Mouse (Mus musculus) adrenal gland, adult 18-20 months (tissue): ENCODE results near the gene Rpp38. TPM values are rescaled to one million over a fixed set of nuclear protein-coding genes. Genes with fewer than 3 reads are reported as not detected.
A peak's percentile ranks its signal among the peaks of the same experiment; 100 is the strongest.

Experiments
- DNase-seq, 2 experiments: peaks; one replicate each; pipeline ENCODE4 v3.0.0; 2021 to 2022; ENCODE audit warnings: low spot score in 2 of 2
- long read RNA-seq, 2 experiments: library from polyadenylated mRNA; stranded (forward); transcript quantifications; one replicate each; pipeline ENCODE4 v2.0.0; 2021
- total RNA-seq, 2 experiments: library from RNA; stranded (reverse); gene quantifications; 1 replicate in 1 of 2; 2 replicates in 1 of 2; pipeline ENCODE4 v1.2.3; 2021

The Rpp38 gene
- total RNA-seq = 10 to 100 TPM; 13.1 to 16.3 TPM
- long read RNA-seq, experiment 1, partial matches to known transcripts = 0 of 3 reads
- long read RNA-seq, experiment 1, other reads (novel, unspliced or antisense) = 0 of 3 reads
- long read RNA-seq, experiment 2, transcript Rpp38-201 (2 exons, 1,042 nt) = major isoform, 10 of 11 reads
- long read RNA-seq, experiment 2, partial matches to known transcripts = 0 of 11 reads
- long read RNA-seq, experiment 2, other reads (novel, unspliced or antisense) = 1 of 11 reads

DNA sequence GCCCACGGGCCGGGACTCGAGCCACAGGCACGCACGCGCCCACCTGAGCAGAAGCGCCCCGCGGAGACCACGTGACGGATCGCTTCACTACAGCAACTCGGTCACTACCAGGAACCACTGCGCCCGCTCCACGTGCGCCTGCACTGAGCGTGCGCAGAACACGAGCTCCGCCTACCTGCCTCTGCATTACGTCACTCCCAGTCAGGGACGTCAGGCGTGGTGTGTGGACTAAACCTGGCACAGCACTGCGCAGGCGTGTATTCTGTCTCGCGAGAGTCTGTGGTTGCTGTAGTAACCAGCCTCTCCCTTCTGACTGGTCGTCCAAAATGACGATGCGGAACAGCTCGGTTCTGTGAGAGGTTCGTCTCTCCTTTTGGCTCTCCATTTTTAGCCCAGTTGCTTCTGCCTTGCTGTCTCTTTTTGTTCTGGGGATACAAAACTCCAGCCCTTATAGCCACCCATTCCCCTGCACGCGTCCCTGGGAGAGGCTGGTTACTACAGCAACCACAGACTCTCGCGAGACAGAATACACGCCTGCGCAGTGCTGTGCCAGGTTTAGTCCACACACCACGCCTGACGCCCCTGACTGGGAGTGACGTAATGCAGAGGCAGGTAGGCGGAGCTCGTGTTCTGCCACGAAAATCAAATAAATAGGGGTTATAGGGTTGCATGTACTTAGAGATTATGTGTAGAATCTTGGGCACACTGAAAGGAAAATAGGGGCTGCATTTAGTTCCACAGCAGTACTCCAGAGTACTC, at the start of gene Rpp38:
Gene Rpp38, minus strand, starts transcription at position 160 of the 759 bp plus-strand sequence.
- peak; percentile 95 to 96 for DNase-seq

- DNase-seq = no peak
These were observed 32.7 kb upstream of the Rpp38 start for GRCm38 (mm10) chr2:3365127-3365526.

DNA sequence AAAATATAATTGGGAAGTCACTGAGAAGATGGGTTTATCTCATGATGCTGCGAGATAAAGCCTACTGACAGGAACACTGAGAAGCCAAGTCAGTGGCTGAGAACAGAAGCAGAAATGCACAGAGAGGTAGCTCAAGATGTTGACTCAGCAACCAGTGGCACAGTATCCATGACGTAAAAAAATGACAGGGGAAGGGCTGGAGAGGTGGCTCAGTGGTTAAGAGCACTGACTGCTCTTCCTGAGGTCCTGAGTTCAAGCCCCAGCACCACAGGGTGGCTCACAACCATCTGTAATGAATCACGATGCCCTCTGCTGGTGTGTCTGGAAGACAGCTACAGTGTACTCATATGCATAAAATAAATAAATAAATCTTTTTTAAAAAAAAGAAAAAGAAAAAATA, 28.6 kb upstream of the Rpp38 start:
- no peak for DNase-seq

GRCm38 (mm10) chr2:3357887-3358286, 25.4 kb upstream of the Rpp38 start:
- no peak for DNase-seq

DNA sequence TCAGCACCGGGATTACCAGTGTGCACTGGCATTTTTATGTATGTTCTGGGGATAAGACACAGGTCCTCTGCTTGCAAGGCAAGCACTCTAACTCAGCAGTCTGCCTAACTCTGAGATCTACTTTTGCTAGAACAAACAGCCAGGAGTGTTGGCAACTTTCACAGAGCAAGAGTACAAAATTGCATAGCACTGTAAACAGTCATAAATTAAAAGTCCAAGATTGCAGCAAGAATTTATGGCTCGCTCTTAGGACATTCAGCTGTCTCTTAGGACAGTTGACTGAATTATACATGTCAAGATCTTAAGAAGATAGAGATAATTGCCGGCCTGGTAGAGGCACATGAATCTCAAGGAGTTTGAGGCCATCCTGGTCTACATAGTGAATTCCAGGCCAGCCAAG, 23.9 kb upstream of the Rpp38 start:
- no peak for DNase-seq

GRCm38 (mm10) chr2:3355793-3356192, 23.4 kb upstream of the Rpp38 start:
- DNase-seq = no peak

GRCm38 (mm10) chr2:3353160-3353559, 20.7 kb upstream of the Rpp38 start:
- no peak for DNase-seq

- DNase-seq = no peak
These were observed 16.5 kb upstream of the Rpp38 start for GRCm38 (mm10) chr2:3348919-3349318.

DNA sequence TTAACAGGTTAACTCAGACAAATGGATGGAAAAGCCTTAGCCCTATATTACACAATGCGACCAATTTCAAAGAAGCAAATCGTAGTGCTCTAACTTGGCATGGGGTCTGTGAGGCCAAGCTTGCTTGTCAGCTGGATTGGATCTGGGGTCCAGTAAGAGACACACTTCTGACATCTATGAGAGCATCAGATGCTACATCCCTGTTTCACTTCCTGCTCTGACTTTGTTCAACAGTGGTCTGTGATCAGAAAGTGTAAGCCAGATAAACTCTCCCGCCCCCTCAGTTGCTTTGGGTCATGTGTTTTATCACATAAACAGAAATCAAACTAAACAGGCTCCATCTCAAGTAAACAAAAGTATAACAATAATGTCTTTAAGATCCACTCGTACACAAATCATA, 16.0 kb upstream of the Rpp38 start:
- DNase-seq = no peak

- peak; percentile 43 to 50 for DNase-seq
These were observed 3.3 kb upstream of the Rpp38 start, which contains the start of gene Acbd7 for GRCm38 (mm10) chr2:3335611-3336301. TSS of gene Acbd7 (plus strand) at chr2:3336168.

DNA sequence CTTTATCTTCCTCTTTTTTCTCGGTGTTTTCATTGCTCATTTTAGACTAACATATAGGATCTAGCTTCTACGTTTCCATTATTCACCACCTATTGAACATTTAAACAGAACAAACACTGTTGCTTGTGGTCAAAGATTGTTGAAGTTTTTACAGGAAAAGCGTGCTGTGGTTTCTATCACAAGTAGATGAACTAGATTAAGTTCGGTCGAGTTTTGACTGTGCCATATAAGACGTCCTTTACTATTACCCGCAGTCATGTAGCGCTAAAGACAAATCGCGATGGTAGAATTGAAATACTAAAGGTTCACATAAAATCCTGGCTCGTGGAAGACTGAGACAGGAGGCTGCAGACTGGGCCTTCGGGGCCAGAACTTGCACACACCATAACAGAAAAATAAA, 1.3 kb upstream of the Rpp38 start:
- no peak for DNase-seq

GRCm38 (mm10) chr2:3332056-3332455, 387 bp downstream of the Rpp38 start:
- no peak for DNase-seq

DNA sequence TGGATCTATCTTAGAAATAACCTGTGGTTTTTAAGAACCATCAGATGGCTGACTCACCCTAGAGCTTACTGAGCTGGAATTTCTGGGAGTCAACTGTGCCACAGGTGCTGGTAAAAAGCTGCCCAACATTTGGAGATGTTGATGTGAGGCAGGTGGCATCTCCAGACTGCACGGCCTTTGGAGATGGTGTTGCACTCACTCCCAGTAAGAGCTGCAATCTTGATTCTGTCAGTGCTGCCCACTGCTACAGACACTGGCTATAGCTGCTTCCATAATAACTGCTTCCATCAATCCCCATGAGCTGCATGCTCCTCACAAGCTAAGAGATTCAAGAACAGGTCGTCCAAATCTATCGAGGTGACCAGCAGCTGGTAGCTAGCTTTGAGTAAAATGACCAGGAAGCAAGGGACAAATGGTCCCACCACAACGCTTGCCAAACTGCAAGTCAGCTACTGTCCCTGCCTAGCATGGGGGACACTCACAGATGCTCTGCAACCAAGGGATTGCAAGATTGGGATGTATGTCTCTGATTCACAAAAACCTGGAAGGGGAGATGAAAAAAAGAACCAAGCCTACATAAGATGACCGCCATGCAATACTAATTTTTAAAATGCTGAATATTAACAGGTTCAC, 1.3 kb downstream of the Rpp38 start:
- no peak for DNase-seq

DNA sequence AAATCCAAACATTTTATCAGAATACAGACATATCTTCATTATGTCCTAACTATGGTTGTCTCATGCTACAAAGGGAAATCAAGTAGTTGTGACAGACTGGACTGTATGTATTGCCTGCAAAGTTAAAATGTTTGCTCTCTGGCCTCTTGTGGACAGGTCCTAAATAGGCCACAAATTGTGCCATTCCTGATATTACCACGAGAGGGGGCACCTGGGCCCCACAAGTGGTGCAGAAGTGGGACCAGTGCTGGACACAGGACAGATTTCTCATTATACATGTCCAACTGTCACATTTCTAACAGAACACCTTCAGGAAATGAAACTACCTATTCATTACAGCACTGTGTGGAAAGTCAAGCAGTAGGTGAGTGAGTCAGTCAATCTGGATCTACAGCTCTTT, 5.1 kb downstream of the Rpp38 start:
- DNase-seq = peak; percentile 62 to 69

- no peak for DNase-seq
These were observed 5.9 kb downstream of the Rpp38 start for GRCm38 (mm10) chr2:3326547-3326946.

- no peak for DNase-seq
These were observed 7.9 kb downstream of the Rpp38 start for GRCm38 (mm10) chr2:3324381-3325130.

DNA sequence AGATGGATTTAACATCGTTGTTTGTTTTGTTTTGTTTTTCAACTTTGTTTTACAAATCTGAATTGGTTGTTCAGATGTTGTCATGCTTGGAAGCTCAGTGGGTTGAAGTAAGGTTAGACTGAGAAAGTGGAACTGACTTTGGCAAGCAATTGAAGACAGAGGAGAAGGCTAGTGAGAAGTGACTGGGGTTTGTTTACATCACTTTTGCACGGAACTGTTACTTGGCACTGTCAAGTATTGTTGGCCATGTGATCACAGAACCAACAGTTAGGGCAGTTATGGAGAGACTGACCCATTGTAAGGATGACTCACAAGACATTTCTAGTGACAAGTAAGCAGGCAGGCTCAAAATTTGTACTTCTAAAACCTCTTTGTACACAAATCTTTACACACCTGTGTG, 9.3 kb downstream of the Rpp38 start:
- DNase-seq = no peak

DNA sequence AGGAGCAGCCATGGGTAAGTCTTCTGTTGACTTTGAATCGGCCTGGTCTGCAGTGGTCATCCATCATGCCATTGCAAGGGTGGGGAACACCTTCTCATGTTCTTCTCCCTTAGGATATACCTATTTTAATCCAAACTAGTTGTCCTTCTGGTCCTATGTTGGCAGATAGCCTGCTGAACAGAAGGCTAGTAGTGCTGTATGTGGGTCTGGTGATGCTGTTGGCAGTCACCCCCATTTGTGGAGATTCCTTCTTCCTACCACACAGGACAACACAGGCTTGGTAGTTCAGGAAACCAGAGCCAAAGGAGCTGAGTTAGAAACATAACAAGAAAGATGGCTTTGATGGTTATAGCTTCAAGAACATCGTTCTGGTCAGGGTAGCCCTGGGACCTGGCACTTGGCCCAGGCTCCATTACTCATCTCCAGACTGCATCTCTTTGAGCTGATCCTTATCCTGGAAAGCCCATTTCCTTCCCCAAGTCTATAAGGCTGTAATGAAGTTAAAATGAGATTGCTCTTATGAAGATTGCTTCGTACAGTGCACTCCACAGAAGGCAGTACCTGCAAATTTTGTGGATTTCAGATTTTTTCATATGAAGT, 26.9 kb downstream of the Rpp38 start:
- DNase-seq = peak; percentile 57 to 67

DNA sequence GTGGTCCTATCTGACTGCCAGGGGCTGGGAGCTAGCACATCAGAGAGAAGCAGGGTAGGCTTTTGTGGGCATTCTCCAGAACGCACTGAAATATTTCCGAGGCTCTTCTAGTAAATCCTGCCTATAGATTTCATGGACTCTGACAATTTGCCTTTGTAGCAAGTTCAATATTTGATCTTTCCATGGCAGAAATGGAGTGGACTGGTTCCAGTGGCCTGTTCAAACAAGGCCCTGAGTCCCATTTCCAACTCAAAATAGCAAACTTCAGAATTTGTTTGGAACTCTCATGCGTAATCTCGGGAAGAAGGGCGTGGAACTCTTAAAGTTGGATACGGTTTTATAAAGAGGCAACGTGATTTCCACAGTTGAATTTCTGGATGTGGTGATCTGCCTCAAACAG, 36.6 kb downstream of the Rpp38 start:
- no peak for DNase-seq

GRCm38 (mm10) chr2:3292170-3292569, 40.3 kb downstream of the Rpp38 start:
- no peak for DNase-seq
